25 mouse cellular contexts compared by ENCODE assay signal in the genomic region with DNA sequence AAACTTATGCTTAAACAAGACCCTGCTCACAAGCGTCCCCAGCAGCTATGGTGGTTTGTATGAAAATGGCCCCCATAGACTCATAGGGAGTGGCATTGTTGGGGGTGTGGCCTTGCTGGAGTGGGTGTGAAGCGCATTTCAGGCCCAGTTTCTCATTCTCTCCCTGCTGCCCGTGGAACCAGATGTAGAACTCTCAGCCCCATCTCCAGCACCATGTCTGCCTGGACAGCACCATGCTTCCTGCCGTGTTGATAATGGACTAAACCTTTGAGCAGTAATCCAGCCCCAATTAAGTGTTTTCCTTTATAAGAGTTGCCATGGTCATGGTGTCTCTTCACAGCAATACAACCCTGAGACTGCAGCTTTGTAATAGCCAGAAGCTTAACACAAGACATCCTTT. TPM values are rescaled to one million over a fixed set of nuclear protein-coding genes. Genes with fewer than 3 reads are reported as not detected.
DNase-seq lines count a peak whose midpoint lies in the region; ATAC-seq lines count a peak whose summit lies in the region.
"Had no signal": no experiment of that assay in that cellular context is flagged by ENCODE, and none has a peak within 500 bp of the region (broad histone marks: within the 10 kb centered on the region; RNA-seq: fewer than 3 reads in every experiment).

No protein-coding gene starts in this region.

- no peak for ATAC-seq in megakaryocyte, adult 5-6 weeks (ENCODE audit: poor library complexity, severe bottlenecking)
- ATAC-seq: forebrain, embryonic 15.5 days; hindbrain, postnatal 0 days; inflammation-experienced regulatory T-cells, adult 6 months had no signal

- peak; percentile 29 for DNase-seq in embryo, embryonic 10 days (ENCODE audit: low spot score)
- DNase-seq in embryo, embryonic 11 days: no peak
- DNase-seq in kidney, postnatal 4 days: peak; percentile 28 to 45
- DNase-seq in kidney, postnatal 14 days: no peak
- DNase-seq in 416B (ENCODE audit: low read depth) (peak; percentile 5), R1 (ENCODE audit: low read depth, low spot score) (peak; percentile 55)
- no peak for DNase-seq in right cerebral cortex, postnatal 10 days (ENCODE audit: low spot score in 2 of 2)
- DNase-seq: adrenal gland, adult 2 months; adrenal gland, postnatal 14 days; B cell, adult 2 months; cerebellum, adult 11 months; cerebellum, adult 2 months; cerebellum, adult 9-11 months; cerebellum, postnatal 25 days; gastrocnemius, postnatal 25 days; heart, adult 18-20 months; heart, postnatal 10 days; heart, postnatal 36 days had no signal

RNA-seq across cellular contexts. Expression of gene Nfasc, which starts 13.6 kb away (rescaled TPM):
- total RNA-seq in megakaryocyte, adult 5-6 weeks (2015): not detected in 2 replicates
- not detected in 2 replicates for total RNA-seq in megakaryocyte, adult 5-6 weeks (2017)
- total RNA-seq: CH12.LX; common myeloid progenitor, adult 5-6 weeks; MEL had no signal

Comparison
In these comparisons a context has a peak if more than half of its experiments do, and no peak if none do; other contexts are left out.
1. DNase-seq: peak in embryo, embryonic 10 days (single experiment), kidney, postnatal 4 days (2 of 2), 416B (single experiment) and R1 (single experiment); none in embryo, embryonic 11 days (single experiment), kidney, postnatal 14 days (single experiment) and right cerebral cortex, postnatal 10 days (0 of 2).